Mouse (Mus musculus): ENCODE results near the gene Fgf22.

Fgf22 gene

DNA sequence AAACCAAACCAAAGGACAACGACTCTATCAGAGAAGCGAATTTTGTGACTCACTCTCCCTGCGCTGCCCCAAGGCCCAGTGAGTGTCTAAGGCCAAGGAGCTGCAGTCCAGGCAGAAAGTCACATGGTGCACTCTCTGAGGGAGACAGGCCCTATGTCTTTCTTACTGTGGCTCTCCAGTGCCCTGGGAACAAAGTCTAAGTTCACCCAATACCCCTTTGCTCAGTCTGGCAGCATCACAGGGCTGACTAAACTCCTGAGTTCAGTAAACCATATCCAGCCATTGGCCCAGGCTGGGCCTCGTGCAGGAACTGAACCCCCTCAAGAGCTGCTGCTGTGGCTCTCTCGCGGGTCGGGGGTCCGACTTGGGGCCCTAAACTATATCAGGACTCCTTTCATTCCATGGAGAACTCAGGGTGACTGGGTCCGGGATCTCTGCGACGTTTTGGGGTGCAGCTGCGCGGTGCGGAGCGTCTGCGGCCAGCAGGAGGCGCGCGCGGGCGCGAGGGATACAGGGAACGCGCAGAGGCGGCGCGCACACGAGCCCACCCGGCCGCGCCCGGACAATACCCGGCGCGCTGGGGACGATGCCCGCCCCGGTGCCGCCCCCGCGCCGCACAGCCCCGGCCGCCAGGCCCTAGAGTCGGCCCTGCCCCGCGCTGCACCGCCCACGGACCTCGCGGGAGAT lies 38.3 kb downstream of the Fgf22 start, which contains the start of gene Palm:
Gene Palm (plus strand): TSS at position 522 of the 687 bp plus-strand sequence.
- peak; percentile 49 to 71 for DNase-seq (ENCODE audit: low spot score in 2 of 2)

DNA sequence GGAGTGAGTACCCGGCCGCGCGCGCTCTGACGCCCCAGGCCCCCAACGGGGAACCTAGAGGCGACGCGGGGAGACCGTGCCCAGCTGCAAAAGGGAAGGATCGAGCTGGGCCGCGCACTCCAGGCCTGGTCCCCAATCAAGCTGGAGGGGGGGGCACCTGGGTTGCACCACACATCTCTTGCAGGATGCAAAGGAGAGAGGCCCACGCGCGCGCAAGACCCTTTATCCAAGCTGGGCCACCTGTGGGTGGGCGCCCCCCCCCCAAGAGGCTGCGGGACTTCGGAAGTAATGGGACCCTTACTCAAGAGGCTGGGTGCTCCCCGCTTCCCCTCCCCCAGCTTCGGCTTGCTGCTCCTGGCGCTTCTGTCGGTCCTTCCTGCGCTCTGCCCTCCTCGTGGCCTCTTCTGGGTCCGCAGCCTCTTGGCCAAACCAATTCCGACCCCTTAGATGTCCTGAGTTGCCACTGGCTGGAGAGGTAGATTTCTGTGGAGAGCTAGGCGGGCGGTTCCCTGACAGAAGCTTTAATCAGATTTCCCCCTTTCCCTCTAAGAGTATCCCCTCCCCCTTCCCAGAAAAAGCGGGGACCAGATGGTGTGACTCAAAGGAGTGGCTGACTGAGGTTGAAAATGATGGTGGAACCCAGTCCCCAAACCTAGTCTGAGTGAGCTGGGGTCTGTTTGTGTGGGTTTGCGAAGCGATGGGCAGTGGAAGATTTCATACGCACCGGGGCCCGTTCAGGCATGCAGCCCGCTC lies 39.0 kb downstream of the Fgf22 start:
- peak in 1 of 2 experiments; percentile 29 for DNase-seq (ENCODE audit: low spot score in 2 of 2)

DNA sequence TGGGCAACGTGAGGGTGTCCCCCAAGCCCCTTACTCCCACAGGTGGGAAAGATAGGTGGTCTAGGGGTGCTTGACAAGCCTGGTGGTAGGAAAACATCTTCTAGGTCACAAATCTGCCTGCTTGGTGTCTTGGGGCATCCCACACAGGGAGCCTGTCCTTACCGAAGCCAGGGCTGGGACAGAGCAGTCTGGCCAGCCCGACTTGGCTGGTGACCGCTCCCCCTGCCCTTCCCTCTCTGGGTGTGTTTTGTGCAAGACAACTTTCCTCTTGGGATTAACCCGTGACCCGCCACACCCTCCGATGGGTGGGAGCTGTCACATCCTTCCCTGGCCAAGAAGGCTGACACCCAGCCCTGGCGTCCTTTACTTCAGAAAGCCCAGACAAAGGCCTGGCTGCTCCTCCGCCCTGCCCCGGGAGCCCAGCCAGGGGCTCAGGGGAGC lies 39.6 kb downstream of the Fgf22 start:
- no peak for DNase-seq (ENCODE audit: low spot score in 2 of 2)

DNA sequence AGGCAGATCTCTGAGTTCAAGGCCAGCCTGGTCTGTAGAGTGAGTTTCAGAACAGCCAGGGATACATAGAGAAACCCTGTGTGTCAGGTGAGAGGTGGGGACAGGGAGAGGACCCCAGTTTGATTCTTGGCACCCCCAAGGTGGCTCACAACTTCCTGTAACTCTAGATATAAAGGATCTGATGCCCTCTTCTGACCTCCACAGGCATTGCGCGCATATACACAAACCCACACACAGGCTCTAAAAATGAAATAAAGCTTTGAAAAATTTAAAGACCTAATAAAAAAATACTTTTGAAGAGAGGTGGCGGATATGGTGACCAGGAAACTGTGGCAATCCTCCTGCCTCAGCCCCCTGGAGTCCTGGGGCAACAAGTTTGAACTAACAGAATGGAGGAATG lies 41.0 kb downstream of the Fgf22 start:
- DNase-seq (ENCODE audit: low spot score in 2 of 2), result no peak

DNA sequence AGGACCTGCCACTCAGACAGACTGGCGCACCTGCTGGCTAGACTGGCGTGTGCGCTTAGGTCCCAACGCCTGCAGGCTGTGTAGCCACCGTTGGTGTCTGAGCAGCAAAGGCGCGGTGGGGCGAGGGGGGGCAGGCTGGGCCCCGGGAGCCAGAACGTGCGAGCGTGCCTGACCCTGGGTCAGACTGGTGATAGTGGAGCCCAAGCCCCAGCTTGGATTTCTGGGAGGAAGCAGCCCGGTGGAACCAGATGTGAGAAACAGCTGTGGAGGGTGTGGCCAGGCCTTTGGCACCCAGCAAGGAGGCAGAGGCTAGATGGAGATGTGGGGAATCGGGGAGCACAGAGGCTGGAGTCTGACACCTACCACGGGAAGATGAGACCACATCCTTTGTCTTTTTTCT lies 42.5 kb downstream of the Fgf22 start:
- no peak for DNase-seq (ENCODE audit: low spot score in 2 of 2)

DNA sequence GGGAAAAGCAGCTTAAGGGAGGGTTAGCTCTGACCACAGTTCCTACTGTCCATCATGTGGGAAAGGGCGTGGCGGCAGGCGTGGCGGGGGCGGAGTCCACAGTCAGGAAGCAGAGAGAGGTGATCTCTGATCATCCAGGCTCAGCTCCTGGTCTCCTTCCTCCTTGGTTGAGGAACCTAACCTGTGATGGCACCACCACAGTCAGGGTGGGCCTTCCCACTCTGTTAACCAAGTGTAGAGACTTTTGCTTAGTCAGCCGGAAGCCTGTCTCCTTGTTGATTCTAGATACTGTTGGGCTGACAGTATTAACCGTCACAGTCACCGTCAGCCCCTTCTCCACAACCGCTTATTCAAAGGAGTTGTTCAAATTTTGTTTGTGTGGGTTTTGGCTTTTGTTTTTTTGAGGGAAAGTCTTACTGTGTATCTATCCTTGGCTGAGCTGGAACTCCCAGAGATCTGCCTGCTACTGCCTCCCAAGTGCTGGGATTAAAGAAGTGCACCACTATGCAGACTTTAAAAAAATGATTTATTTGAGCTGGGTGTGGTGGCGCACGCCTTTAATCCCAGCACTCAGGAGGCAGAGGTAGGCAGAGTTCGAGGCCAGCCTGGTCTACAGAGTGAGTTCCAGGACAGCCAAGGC lies 43.5 kb downstream of the Fgf22 start:
- DNase-seq (ENCODE audit: low spot score in 2 of 2), result peak in 1 of 2 experiments; percentile 27

DNA sequence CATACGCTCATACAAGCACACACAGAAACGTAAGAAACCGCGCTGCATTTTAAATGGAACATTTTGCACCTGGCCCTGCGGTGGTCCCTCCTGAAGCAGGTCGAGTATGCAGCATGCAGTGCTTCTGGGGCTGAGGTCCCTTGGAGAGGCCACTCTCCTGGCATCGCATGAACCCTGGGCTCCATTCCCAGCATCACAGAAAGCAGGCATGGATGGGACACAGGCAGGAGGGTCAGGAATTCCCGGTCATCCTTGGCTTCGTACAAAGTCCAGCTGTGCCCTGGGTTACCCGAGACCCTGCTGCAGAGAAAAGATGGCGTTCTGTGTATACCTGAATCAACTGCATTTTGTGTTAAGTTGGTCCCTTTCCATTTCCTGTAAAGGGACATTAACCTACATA lies 45.6 kb downstream of the Fgf22 start:
- DNase-seq (ENCODE audit: low spot score in 2 of 2), result no peak

DNA sequence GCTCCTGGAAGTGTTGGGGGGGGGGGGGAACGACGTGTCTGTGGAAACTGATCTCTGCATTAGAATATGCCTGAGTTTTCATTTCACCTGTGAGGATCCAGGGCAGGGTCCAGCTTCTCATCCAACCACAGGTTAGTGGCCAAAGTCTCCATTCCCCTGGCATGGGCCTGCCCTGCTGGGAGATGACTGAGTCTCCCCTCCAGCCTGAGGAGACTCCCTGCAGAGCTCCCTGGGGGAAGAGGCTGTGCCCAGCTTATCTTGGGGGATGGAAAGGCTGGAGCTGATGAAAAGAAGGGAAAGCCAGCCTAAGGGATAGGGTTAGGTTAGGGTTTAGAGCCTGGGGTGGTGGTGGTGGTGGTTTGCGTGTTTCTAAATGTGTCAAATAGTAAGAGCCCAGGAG lies 47.0 kb downstream of the Fgf22 start:
- no peak for DNase-seq (ENCODE audit: low spot score in 2 of 2)

DNA sequence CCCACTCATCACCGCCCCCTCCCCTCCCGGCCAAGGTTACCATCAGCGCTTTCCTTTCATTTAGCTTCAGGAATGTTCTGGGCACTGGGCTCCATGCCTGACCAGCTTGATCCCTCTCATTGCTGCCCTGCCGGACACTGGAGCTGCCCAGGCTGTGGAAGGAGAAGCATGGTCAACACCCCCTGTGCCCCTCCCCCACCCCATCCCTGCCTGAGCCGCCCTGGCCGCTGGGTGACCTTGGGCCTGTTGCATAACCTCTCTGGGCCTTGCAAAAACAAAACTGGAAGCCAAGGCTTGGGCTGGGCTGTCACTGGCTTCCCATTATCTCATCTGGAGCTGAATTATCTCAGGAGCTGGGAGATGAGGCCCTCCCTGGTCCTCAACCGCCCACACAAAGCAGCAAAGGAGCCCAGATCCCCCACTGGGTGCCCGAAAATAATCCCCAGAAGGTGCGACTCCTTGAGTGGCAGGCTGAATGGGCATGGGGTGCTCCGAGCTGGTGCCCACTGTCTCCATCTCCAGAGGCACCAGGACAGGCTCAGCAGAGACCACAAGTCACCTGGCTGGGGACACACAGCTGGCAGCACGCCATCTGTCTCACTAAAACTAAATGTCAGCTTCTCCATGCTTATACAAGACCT lies 47.6 kb downstream of the Fgf22 start:
- no peak for DNase-seq (ENCODE audit: low spot score in 2 of 2)

DNA sequence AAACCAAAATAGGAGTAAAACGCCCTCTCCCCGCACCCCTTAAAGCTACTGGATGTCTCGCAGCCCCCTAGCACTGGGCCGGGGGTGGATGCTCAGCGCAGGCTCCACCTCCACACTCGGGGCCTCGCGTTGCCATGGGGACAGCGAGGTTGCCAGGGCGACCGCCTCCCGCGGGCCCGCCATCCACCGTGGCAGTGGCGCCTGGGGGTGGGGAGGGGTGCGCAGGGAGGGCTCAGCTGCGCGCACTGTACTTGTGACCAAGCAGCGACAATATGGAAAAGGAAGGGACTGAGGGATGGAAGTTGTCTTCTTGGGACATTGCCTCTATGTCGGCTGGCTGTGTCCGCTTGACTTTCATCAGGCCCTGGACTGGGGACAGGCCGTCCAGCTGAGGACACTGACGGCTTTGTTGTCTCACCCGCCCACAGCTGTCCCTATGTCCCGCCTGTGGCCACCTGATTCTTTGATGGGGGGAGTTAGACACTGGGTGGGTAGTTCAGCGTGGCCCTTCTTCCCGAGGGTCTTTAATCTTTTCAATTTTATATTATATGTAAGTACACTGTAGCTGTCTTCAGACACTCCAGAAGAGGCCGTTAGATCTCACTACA lies 48.9 kb downstream of the Fgf22 start:
- DNase-seq (ENCODE audit: low spot score in 2 of 2), result no peak

DNA sequence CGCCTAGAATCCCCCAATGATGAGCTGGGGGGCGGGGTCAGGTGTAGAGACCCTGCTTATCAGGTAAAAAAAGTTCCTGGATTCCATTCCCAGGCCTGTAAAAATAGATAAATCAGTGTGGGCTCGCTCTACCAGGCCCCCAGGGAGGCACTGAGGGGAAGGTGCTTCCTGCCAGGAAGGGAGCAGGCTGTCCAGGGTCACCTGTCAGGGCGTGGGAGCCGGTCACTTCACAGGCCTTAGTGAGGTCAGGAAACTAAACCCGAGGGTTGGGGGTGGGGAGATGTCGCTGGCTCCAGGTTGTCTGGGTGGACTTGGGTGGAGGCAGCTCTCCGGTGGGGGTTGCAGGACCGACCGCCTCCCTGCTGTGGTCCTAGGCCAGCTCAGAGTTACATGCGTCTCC lies 50.8 kb downstream of the Fgf22 start:
- DNase-seq (ENCODE audit: low spot score in 2 of 2), result no peak

DNA sequence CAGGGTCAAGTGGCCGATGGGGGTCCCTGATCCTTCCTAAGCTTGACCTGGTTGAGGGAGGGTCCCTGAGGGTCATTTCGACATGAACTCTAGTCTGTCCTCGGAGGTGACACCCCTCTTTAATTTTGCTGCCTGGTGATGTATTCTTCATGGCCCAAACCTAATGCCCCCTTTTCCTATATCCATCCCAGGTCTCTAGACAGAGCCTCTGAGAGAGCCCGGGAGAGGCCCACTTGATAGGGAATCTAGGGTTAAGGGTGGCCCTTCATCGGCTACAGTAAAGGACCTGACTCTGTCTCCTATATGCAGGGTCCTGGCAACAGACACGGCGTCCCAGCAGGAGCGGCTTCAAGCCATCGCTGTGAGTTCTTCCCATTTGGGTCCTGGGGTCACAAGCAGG lies 51.5 kb downstream of the Fgf22 start:
- no peak for DNase-seq (ENCODE audit: low spot score in 2 of 2)

DNA sequence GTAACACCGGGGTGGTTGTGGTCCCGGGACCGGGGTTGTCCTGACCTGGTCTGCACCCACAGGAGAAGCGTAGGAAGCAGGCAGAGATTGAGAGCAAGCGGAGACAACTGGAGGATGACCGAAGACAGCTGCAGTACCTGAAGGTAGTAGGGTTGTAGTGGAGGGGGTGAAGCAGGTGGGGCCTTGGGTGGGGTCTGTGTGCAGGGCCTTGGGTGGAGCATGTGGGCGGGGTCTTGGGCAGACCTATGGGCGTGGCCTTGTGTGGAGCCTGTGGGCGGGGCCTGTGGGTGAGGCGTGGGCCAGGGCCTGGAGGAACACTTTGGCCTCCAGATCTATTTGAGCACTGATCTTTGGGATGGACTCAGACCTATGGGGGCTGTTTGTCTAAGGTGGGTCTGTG lies 52.1 kb downstream of the Fgf22 start:
- DNase-seq (ENCODE audit: low spot score in 2 of 2), result no peak

DNA sequence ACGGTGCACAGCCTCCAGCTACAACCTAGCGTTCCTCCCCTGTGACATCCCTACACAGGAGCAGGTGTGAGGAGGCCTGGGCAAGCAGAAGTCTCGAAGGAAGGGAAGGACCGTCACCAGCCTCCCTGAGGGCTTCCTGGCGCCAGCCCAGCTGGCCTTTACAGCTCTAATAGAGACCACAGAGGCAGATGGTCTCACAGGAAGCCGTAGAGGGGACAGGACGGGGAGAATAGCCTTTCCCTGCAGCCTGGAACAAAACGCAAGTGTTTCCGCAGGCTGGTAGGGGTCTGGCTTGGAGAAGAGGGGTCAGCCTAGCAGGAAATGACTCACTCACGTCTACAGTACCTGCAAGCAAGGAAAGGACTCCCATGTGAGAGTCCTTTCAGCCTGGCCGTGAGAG lies 53.0 kb downstream of the Fgf22 start:
- DNase-seq (ENCODE audit: low spot score in 2 of 2), result no peak
